Mouse (Mus musculus) hindbrain, embryonic 13.5 days (tissue): Measurements from ENCODE around the gene 4930558C23Rik. TPM values are rescaled to one million over a fixed set of nuclear protein-coding genes. Genes with fewer than 3 reads are reported as not detected.
"Not testable (repeated sequence)": the region's sequence is repeated elsewhere in the genome, so short reads cannot be mapped to it uniquely, and the experiment has no call there.

Experiments
- ATAC-seq: fragments of 200-750 bp; cut with Nextera tagmentation; 2 replicates; pipeline ENCODE4 v1.8.0; 2017; ENCODE audit warnings: moderate TSS enrichment; ENCODE audit not compliant: low FRiP score
- H3K27ac ChIP-seq: fragments of 300-500 bp; sonication (generic); 2 replicates; pipeline ENCODE4 v1.5.1; 2015; ENCODE audit warnings: inconsistent platforms, mild to moderate bottlenecking, moderate library complexity
- H3K27me3 ChIP-seq: fragments of 300-500 bp; sonication (generic); 2 replicates; pipeline ENCODE4 v1.6.1; 2015; ENCODE audit warnings: mild to moderate bottlenecking, inconsistent platforms
- H3K36me3 ChIP-seq: fragments of 300-500 bp; sonication (generic); 2 replicates; pipeline ENCODE4 v1.6.1; 2015; ENCODE audit warnings: mild to moderate bottlenecking, inconsistent platforms
- H3K4me1 ChIP-seq: fragments of 300-500 bp; sonication (generic); replicated peaks from 2 replicates; pipeline ENCODE4 v1.6.1; 2015; ENCODE audit warnings: inconsistent platforms
- H3K4me2 ChIP-seq: fragments of 300-500 bp; sonication (generic); 2 replicates; pipeline ENCODE4 v1.6.1; 2015; ENCODE audit warnings: inconsistent platforms, mild to moderate bottlenecking, moderate library complexity
- H3K4me3 ChIP-seq: fragments of 300-500 bp; sonication (generic); 2 replicates; pipeline ENCODE4 v1.5.1; 2015; ENCODE audit warnings: mild to moderate bottlenecking, inconsistent platforms
- H3K9ac ChIP-seq: fragments of 300-500 bp; sonication (generic); 2 replicates; pipeline ENCODE4 v1.6.1; 2015; ENCODE audit warnings: mild to moderate bottlenecking, inconsistent platforms
- H3K9me3 ChIP-seq: fragments of 300-500 bp; sonication (generic); 2 replicates; pipeline ENCODE4 v1.6.1; 2016; ENCODE audit warnings: inconsistent platforms
- whole genome bisulfite sequencing: fragments of 180-500 bp; shearing (Covaris S2); methylation state at CpG from one replicate; pipeline ENCODE4 v1.1.7; 2015; 5-methylcytosine and 5-hydroxymethylcytosine counted together
- polyA plus RNA-seq: library from polyadenylated mRNA; unstranded; fragments of >200 nt; fragmentation: Nextera tagmentation; extraction: Ambion mirVana; gene quantifications from 2 replicates; pipeline ENCODE4 v1.2.1, GENCODE M21; 2015

Gene 4930558C23Rik
- not detected in 2 replicates for polyA plus RNA-seq

- no peaks in the 10 kb centered on the region for H3K4me1 ChIP-seq
- no peak within 1 kb of the TSS for H3K9ac ChIP-seq
- no peak within 1 kb of the TSS for H3K4me2 ChIP-seq
- no peak within 1 kb of the TSS for H3K27ac ChIP-seq
- no peak within 1 kb of the TSS for H3K4me3 ChIP-seq
- no peaks in the 10 kb centered on the region for H3K9me3 ChIP-seq
- ATAC-seq = no peak
- no peaks in the 10 kb centered on the region for H3K36me3 ChIP-seq
- no peaks in the 10 kb centered on the region for H3K27me3 ChIP-seq
- 96% methylated on average over 3 of the region's 3 CpGs for WGBS
These were observed at the start of gene 4930558C23Rik for GRCm38 (mm10) chr3:95402741-95403140. Gene 4930558C23Rik, minus strand, starts transcription at chr3:95402841.

GRCm38 (mm10) chr3:95450915-95451314 lies 48.3 kb upstream of the 4930558C23Rik start:
- WGBS = 93% methylated on average over 3 of the region's 3 CpGs

GRCm38 (mm10) chr3:95450408-95450807 lies 47.8 kb upstream of the 4930558C23Rik start:
- H3K27ac ChIP-seq = no peak overlapping the region
- H3K4me1 ChIP-seq = no peaks in the 10 kb centered on the region
- peaks cover 42% of the 10 kb centered on the region for H3K36me3 ChIP-seq
- 45% methylated on average over 1 of the region's 1 CpGs for WGBS
- no peaks in the 10 kb centered on the region for H3K9me3 ChIP-seq
- ATAC-seq = no peak
- no peak overlapping the region for H3K4me2 ChIP-seq
- no peak overlapping the region for H3K4me3 ChIP-seq
- no peaks in the 10 kb centered on the region for H3K27me3 ChIP-seq
- H3K9ac ChIP-seq = no peak overlapping the region

More at GRCm38 (mm10) chr3:95450915-95451314, 48.3 kb upstream of the 4930558C23Rik start:
- Histone ChIP-seq H3K4me3 (no peak overlapping the region), H3K9me3 (no peaks in the 10 kb centered on the region), H3K4me2 (no peak overlapping the region), H3K27ac (no peak overlapping the region), H3K9ac (no peak overlapping the region), H3K4me1 (no peaks in the 10 kb centered on the region), H3K36me3 (peaks cover 42% of the 10 kb centered on the region), H3K27me3 (no peaks in the 10 kb centered on the region)
- no peak for ATAC-seq

- no peak overlapping the region for H3K9ac ChIP-seq
- H3K36me3 ChIP-seq = peaks cover 10% of the 10 kb centered on the region; the same call in 1 of the 2 replicates
- ATAC-seq = no peak
- H3K4me1 ChIP-seq = no peaks in the 10 kb centered on the region
- H3K27ac ChIP-seq = no peak overlapping the region
- 84% methylated on average over 4 of the region's 4 CpGs for WGBS
- H3K9me3 ChIP-seq = no peaks in the 10 kb centered on the region
- H3K4me2 ChIP-seq = no peak overlapping the region
- no peaks in the 10 kb centered on the region for H3K27me3 ChIP-seq
- no peak overlapping the region for H3K4me3 ChIP-seq
These were observed 42.7 kb upstream of the 4930558C23Rik start for GRCm38 (mm10) chr3:95445311-95445710.

DNA sequence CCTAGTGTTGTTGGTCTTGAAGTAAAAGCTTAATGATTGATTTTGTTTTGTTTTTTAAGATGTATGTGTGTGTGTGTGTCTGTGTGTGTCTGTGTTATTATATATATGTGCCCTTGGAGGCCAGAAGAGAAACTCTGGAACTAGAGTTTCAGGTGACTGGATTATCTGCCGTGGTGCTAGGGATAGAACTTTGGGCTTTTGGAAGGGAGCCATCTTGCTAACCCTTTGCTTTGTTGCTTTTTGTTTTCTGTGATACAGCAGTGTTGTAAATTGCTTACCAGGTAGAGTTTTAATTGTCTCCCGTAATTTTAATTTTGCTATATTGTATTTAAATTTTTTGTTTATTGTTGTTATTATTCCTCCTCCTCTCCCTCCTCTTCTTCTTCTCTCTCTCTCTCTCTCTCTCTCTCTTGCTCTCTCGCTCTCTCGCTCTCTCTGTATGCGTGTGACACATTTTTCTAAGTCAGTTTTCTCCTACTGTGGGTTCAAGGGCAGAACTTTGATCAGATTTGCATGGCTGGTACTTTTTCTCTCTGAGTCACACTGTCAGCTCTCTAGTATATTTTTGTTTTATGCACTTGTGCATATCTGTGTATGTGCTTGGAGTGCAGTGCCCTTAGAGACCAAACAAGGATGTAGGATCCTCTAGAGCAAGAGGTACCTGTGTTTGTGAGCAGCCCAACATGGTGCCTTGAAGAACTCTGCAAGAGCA lies 39.9 kb upstream of the 4930558C23Rik start:
- no peak overlapping the region for H3K27ac ChIP-seq
- no peaks in the 10 kb centered on the region for H3K4me1 ChIP-seq
- no peak overlapping the region for H3K4me2 ChIP-seq
- 91% methylated on average over 5 of the region's 5 CpGs for WGBS
- H3K9ac ChIP-seq = no peak overlapping the region
- peaks cover 14% of the 10 kb centered on the region for H3K36me3 ChIP-seq
- H3K9me3 ChIP-seq = no peaks in the 10 kb centered on the region
- ATAC-seq = no peak
- H3K27me3 ChIP-seq = no peaks in the 10 kb centered on the region
- no peak overlapping the region for H3K4me3 ChIP-seq

- H3K9me3 ChIP-seq = no peaks in the 10 kb centered on the region
- no peak for ATAC-seq
These were observed 37.0 kb upstream of the 4930558C23Rik start for GRCm38 (mm10) chr3:95439670-95440069.

GRCm38 (mm10) chr3:95438636-95439035 lies 36.0 kb upstream of the 4930558C23Rik start:
- not testable (repeated sequence) for H3K4me3 ChIP-seq, H3K27ac ChIP-seq, H3K4me2 ChIP-seq, ATAC-seq, H3K9ac ChIP-seq, H3K9me3 ChIP-seq, H3K27me3 ChIP-seq
- Histone ChIP-seq H3K4me1 (peaks cover 18% of the 10 kb centered on the region), H3K36me3 (peaks cover 17% of the 10 kb centered on the region)
- 97% methylated on average over 4 of the region's 4 CpGs for WGBS

More at GRCm38 (mm10) chr3:95439670-95440069, 37.0 kb upstream of the 4930558C23Rik start:
- no peak overlapping the region for H3K4me3 ChIP-seq
- no peak overlapping the region for H3K4me2 ChIP-seq
- H3K36me3 ChIP-seq = peaks cover 17% of the 10 kb centered on the region
- peaks cover 18% of the 10 kb centered on the region for H3K4me1 ChIP-seq
- no peak overlapping the region for H3K9ac ChIP-seq
- no peaks in the 10 kb centered on the region for H3K27me3 ChIP-seq
- no peak overlapping the region for H3K27ac ChIP-seq

DNA sequence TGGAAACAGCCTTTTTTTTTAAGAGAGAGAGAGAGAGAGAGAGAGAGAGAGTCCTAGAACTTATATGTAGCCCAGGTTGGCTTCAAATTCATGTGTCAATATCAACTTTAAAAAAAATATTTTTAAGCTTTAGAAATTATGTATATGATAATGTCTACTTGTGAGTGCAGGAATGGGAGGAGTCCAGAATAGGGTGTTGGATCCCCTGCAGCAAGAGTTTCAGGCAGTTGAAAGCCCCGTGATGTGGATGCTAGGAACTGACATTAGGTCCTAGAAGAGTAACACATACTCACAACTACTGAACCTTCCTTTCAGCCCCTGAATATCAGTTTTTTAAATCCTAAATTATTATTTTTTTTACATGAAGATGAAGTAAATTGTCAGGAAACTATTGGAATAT lies 32.9 kb upstream of the 4930558C23Rik start:
- no peak overlapping the region for H3K9ac ChIP-seq

GRCm38 (mm10) chr3:95434983-95435370 lies 32.3 kb upstream of the 4930558C23Rik start:
- peak overlapping the region; percentile 86; the same call in 1 of the 2 replicates for H3K27ac ChIP-seq
- H3K4me2 ChIP-seq = peak overlapping the region; percentile 66
- WGBS = 2% methylated on average over 7 of the region's 7 CpGs

More for the DNA sequence above, 32.9 kb upstream of the 4930558C23Rik start:
- H3K4me3 ChIP-seq = peak overlapping the region; percentile 78; the same call in 1 of the 2 replicates
- no peak for ATAC-seq
- peaks cover 18% of the 10 kb centered on the region for H3K4me1 ChIP-seq
- 76% methylated on average over 1 of the region's 1 CpGs for WGBS
- no peak overlapping the region for H3K27ac ChIP-seq
- H3K4me2 ChIP-seq = peak overlapping the region; percentile 66
- H3K27me3 ChIP-seq = no peaks in the 10 kb centered on the region
- peaks cover 17% of the 10 kb centered on the region for H3K36me3 ChIP-seq
- no peaks in the 10 kb centered on the region for H3K9me3 ChIP-seq

GRCm38 (mm10) chr3:95434136-95434982 lies 31.7 kb upstream of the 4930558C23Rik start, which contains the start of gene Arnt:
Gene Arnt, plus strand, starts transcription at chr3:95434388.
- Histone ChIP-seq H3K4me3 (peak within 1 kb of the TSS; percentile 78), H3K4me1 (peaks cover 18% of the 10 kb centered on the region), H3K36me3 (peaks cover 13% of the 10 kb centered on the region), H3K27me3 (0 out of 2 replicates have a peak, but pooled peaks cover 1% of the 10 kb centered on the region), H3K4me2 (peak within 1 kb of the TSS; percentile 66), H3K9ac (peak within 1 kb of the TSS; percentile 81), H3K9me3 (no peaks in the 10 kb centered on the region), H3K27ac (peak within 1 kb of the TSS; percentile 86)
- under 1% methylated on average over 47 of the region's 47 CpGs for WGBS
- peak; percentile 99 for ATAC-seq

More at GRCm38 (mm10) chr3:95434983-95435370, 32.3 kb upstream of the 4930558C23Rik start:
- H3K9me3 ChIP-seq = no peaks in the 10 kb centered on the region
- H3K27me3 ChIP-seq = no peaks in the 10 kb centered on the region
- peaks cover 17% of the 10 kb centered on the region for H3K36me3 ChIP-seq
- ATAC-seq = no peak
- H3K9ac ChIP-seq = peak overlapping the region; percentile 81
- peak overlapping the region; percentile 78 for H3K4me3 ChIP-seq
- peaks cover 18% of the 10 kb centered on the region for H3K4me1 ChIP-seq

DNA sequence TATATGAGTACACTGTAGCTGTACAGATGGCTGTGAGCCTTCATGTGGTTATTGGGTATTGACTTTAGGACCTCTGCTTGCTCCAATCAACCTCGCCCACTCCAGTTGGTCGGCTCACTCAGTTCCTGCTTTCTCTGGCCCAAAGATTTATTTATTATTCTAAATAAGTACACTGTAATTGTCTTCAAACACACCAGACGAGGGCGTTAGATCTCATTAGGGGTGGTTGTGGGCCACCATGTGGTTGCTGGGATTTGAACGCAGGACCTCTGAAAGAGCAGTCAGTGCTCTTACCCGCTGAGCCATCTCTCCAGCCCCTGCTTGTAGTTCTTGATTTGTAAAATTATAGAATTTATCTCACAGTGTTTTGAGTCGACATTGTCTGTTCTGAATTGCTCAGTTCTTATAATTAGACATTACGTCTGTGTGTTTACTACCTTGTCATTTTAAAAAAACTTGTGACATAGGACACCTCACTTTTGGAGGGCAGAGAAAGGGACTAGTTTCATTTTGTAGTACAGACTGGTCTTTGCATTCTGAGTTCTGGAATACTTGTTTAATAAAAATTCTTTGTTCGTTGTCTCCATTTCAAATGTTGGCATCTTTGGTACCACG lies 30.8 kb upstream of the 4930558C23Rik start:
- 0 out of 2 replicates have a peak, but pooled peaks cover 5% of the 10 kb centered on the region for H3K27me3 ChIP-seq
- no peaks in the 10 kb centered on the region for H3K9me3 ChIP-seq
- peak overlapping the region; percentile 78 for H3K4me3 ChIP-seq
- peaks cover 18% of the 10 kb centered on the region for H3K4me1 ChIP-seq
- WGBS = 76% methylated on average over 10 of the region's 10 CpGs
- H3K36me3 ChIP-seq = peaks cover 9% of the 10 kb centered on the region
- H3K9ac ChIP-seq = peak overlapping the region; percentile 81; the same call in 1 of the 2 replicates
- H3K27ac ChIP-seq = peak overlapping the region; percentile 86
- H3K4me2 ChIP-seq = peak overlapping the region; percentile 66
- ATAC-seq = no peak

DNA sequence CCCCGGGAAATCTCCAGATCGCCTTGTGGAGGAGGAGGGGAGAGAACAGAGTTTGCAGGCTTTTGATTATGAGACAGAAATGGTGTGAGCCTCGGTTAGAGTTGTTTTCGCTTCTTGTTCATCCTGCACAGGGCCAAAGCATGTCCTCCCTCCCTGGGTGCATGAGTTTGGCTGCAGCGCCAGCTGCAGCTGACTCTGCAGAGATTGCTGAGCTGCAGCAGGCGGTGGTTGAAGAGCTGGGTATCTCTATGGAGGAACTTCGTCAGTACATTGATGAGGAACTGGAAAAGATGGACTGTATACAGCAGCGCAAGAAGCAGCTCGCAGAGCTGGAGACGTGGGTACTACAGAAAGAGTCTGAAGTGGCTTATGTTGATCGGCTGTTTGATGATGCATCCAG lies 25.8 kb upstream of the 4930558C23Rik start:
- H3K4me2 ChIP-seq, H3K4me1 ChIP-seq, H3K9ac ChIP-seq, H3K9me3 ChIP-seq, ATAC-seq, H3K4me3 ChIP-seq, H3K27ac ChIP-seq, H3K36me3 ChIP-seq: not testable (repeated sequence)
- WGBS = 83% methylated on average over 4 of the region's 11 CpGs
- peaks cover 12% of the 10 kb centered on the region; the same call in 1 of the 2 replicates for H3K27me3 ChIP-seq
